Mouse (Mus musculus) CH12.LX (cell line): ENCODE measurements around the gene Frat2. TPM values are rescaled to one million over a fixed set of nuclear protein-coding genes. Genes with fewer than 3 reads are reported as not detected.

Source experiments
- DNase-seq: peaks from one replicate; pipeline ENCODE4 v3.0.0-alpha.2; 2013; ENCODE audit errors: extremely low read depth
- H3K27ac ChIP-seq: 2 replicates; pipeline ENCODE4 v1.5.1; 2012; ENCODE audit warnings: low read depth, mild to moderate bottlenecking, control low read depth, moderate library complexity; ENCODE audit not compliant: insufficient read depth
- H3K27me3 ChIP-seq: replicated peaks from 2 replicates; pipeline ENCODE3; 2012; ENCODE audit warnings: inconsistent platforms
- H3K36me3 ChIP-seq, 2 experiments: replicated peaks in 1 of 2; 2 replicates each; pipeline versions ENCODE3 to v1.6.1; 2012; ENCODE audit warnings: inconsistent platforms in 1 of 2, low read length in 1 of 2, mild to moderate bottlenecking in 1 of 2, mixed read lengths in 1 of 2, moderate library complexity in 1 of 2; ENCODE audit not compliant: control insufficient read depth in 1 of 2, insufficient read depth in 1 of 2
- H3K4me1 ChIP-seq, 2 experiments: 2 replicates each; pipeline ENCODE4 v1.6.1; 2012; ENCODE audit warnings: inconsistent platforms in 1 of 2, moderate library complexity in 1 of 2; ENCODE audit not compliant: insufficient read depth in 2 of 2, control insufficient read depth in 1 of 2
- H3K4me2 ChIP-seq: 2 replicates; pipeline ENCODE4 v1.6.1; 2012; ENCODE audit warnings: low read depth, mild to moderate bottlenecking, control low read depth; ENCODE audit not compliant: poor library complexity, insufficient read depth, severe bottlenecking
- H3K4me3 ChIP-seq, 3 experiments: fragments of 150-350 bp in 1 of 3; sonication (generic) in 1 of 3; replicated peaks in 1 of 3; 2 replicates each; pipeline versions ENCODE3 to v1.5.1; 2011 to 2012; ENCODE audit warnings: low read depth in 2 of 3, low read length in 2 of 3, mild to moderate bottlenecking in 2 of 3, moderate library complexity in 2 of 3, control low read depth in 1 of 3, improper control_type of control experiment in 1 of 3, inconsistent platforms in 1 of 3, mixed read lengths in 1 of 3; ENCODE audit not compliant: poor library complexity in 1 of 3
- H3K79me2 ChIP-seq: replicated peaks from 2 replicates; pipeline ENCODE4 v1.6.1; 2012; ENCODE audit warnings: mild to moderate bottlenecking, moderate library complexity; ENCODE audit not compliant: control insufficient read depth, poor library complexity, insufficient read depth, severe bottlenecking; ENCODE audit errors: extremely low read depth
- H3K9ac ChIP-seq: 2 replicates; pipeline ENCODE4 v1.6.1; 2012; ENCODE audit warnings: low read depth, mild to moderate bottlenecking, control low read depth, moderate library complexity; ENCODE audit not compliant: insufficient read depth
- H3K9me3 ChIP-seq: replicated peaks from 2 replicates; pipeline ENCODE3; 2012; ENCODE audit warnings: low read length, inconsistent platforms, mixed read lengths
- CHD2 ChIP-seq: IDR thresholded peaks from 2 replicates; pipeline ENCODE4 v1.6.1; 2011; ENCODE audit warnings: low read length, improper control_type of control experiment
- E2F4 ChIP-seq: IDR thresholded peaks from 2 replicates; pipeline ENCODE4 v1.6.1; 2011; ENCODE audit warnings: low read depth, low read length, improper control_type of control experiment; ENCODE audit not compliant: insufficient replicate concordance
- ELF1 ChIP-seq: IDR thresholded peaks from 2 replicates; pipeline ENCODE4 v1.6.1; 2014; ENCODE audit warnings: low read depth, mild to moderate bottlenecking, inconsistent platforms, low read length, improper control_type of control experiment
- GABPA ChIP-seq: IDR thresholded peaks from 2 replicates; pipeline ENCODE4 v1.6.1; 2012; ENCODE audit warnings: low read depth, low read length, improper control_type of control experiment, inconsistent platforms; ENCODE audit not compliant: insufficient replicate concordance
- KAT2A ChIP-seq: IDR thresholded peaks from 2 replicates; pipeline ENCODE4 v1.6.1; 2012; ENCODE audit warnings: low read length, improper control_type of control experiment, inconsistent platforms; ENCODE audit not compliant: insufficient replicate concordance
- MAFK ChIP-seq: IDR thresholded peaks from 2 replicates; pipeline ENCODE4 v1.6.1; 2011; ENCODE audit warnings: low read length, improper control_type of control experiment; ENCODE audit not compliant: insufficient replicate concordance
- MAX ChIP-seq: IDR thresholded peaks from 2 replicates; pipeline ENCODE4 v1.6.1; 2011; ENCODE audit warnings: low read length, improper control_type of control experiment
- MAZ ChIP-seq: IDR thresholded peaks from 2 replicates; pipeline ENCODE4 v1.6.1; 2012; ENCODE audit warnings: low read depth, mild to moderate bottlenecking, inconsistent platforms, low read length, improper control_type of control experiment, moderate library complexity
- MXI1 ChIP-seq: IDR thresholded peaks from 2 replicates; pipeline ENCODE4 v1.6.1; 2011; ENCODE audit warnings: mild to moderate bottlenecking, low read depth, low read length, improper control_type of control experiment
- MYC ChIP-seq: IDR thresholded peaks from 2 replicates; pipeline ENCODE4 v1.6.1; 2011; ENCODE audit warnings: low read depth, mild to moderate bottlenecking, improper control_type of control experiment, low read length
- NELFE ChIP-seq: IDR thresholded peaks from 2 replicates; pipeline ENCODE4 v1.6.1; 2011; ENCODE audit warnings: low read depth, low read length, improper control_type of control experiment
- POLR2A ChIP-seq: IDR thresholded peaks from 2 replicates; pipeline ENCODE4 v1.6.1; 2011; ENCODE audit warnings: low read depth, mild to moderate bottlenecking, improper control_type of control experiment, low read length
- SIN3A ChIP-seq: IDR thresholded peaks from 2 replicates; pipeline ENCODE4 v1.6.1; 2012; ENCODE audit warnings: low read length, improper control_type of control experiment, inconsistent platforms
- TCF12 ChIP-seq: IDR thresholded peaks from 2 replicates; pipeline ENCODE4 v1.6.1; 2014; ENCODE audit warnings: low read depth, mild to moderate bottlenecking, inconsistent platforms, low read length, improper control_type of control experiment
- USF1 ChIP-seq: IDR thresholded peaks from 2 replicates; pipeline ENCODE4 v1.6.1; 2014; ENCODE audit warnings: low read depth, mild to moderate bottlenecking, inconsistent platforms, low read length, improper control_type of control experiment
- USF2 ChIP-seq: conservative IDR thresholded peaks from 2 replicates; pipeline ENCODE4 v1.6.1; 2011; ENCODE audit warnings: low read depth, low read length, improper control_type of control experiment
- ZC3H11A ChIP-seq: IDR thresholded peaks from 2 replicates; pipeline ENCODE4 v1.6.1; 2012; ENCODE audit warnings: low read depth, mild to moderate bottlenecking, inconsistent platforms, low read length, improper control_type of control experiment
- ZKSCAN1 ChIP-seq: IDR thresholded peaks from 2 replicates; pipeline ENCODE4 v1.6.1; 2012; ENCODE audit warnings: low read depth, inconsistent platforms, low read length, improper control_type of control experiment, borderline replicate concordance
- dilution Hi-C: fragments of 300-500 bp; cut with MboI; formaldehyde crosslinking; loops from 2 replicates; pipeline ENCODE4 v1.14.3; 2020; ENCODE audit warnings: low sequenced_read_pairs; ENCODE audit not compliant: extremely low pct_unique_long_range_greater_than_20kb, extremely low pct_ligation_motif_present
- in situ Hi-C: fragments of 300-500 bp; cut with MboI; formaldehyde crosslinking; loops from 3 replicates; pipeline ENCODE4 v1.14.3; 2019; ENCODE audit warnings: low sequenced_read_pairs, low pct_ligation_motif_present, low pct_unique_long_range_greater_than_20kb, mixed read lengths
- polyA plus RNA-seq: library from polyadenylated mRNA; unstranded; fragments of >175 nt; gene quantifications from 2 replicates; pipeline ENCODE4 v1.2.1, GENCODE M21; 2012; ENCODE audit warnings: low read depth; ENCODE audit not compliant: insufficient read length
- total RNA-seq, 2 experiments: library from RNA; depleted of rRNA; stranded (reverse); fragments of 300-350 nt in 1 of 2; fragments of >200 nt in 1 of 2; gene quantifications; 2 replicates each; pipeline ENCODE4 v1.2.3; 2012 to 2014

The Frat2 gene
- total and polyA plus RNA-seq, 3 experiments: 0.55 to 1.3 (median 1.0) TPM

- H3K4me3 ChIP-seq: no peak overlapping the region
- no peaks in the 10 kb centered on the region for H3K79me2 ChIP-seq
- TF ChIP-seq GABPA (no peak), POLR2A (no peak), USF2 (no peak), MAFK (no peak), MXI1 (no peak), KAT2A (no peak), USF1 (no peak), SIN3A (no peak), ZKSCAN1 (no peak), E2F4 (no peak), TCF12 (no peak), CHD2 (no peak), NELFE (no peak), MAX (no peak), MYC (no peak)
- no peaks in the 10 kb centered on the region for H3K9me3 ChIP-seq
- H3K4me1 ChIP-seq: peaks cover 5% of the 10 kb centered on the region in 2 experiments; a peak in 1 of 4 replicates
- no peak overlapping the region for H3K9ac ChIP-seq
- no peak overlapping the region for H3K27ac ChIP-seq
- no peaks in the 10 kb centered on the region for H3K36me3 ChIP-seq
- no peak overlapping the region for H3K4me2 ChIP-seq
- dilution Hi-C loops: no loop called here
- no peak for DNase-seq
- peaks cover 61% of the 10 kb centered on the region for H3K27me3 ChIP-seq
- in situ Hi-C loops: no loop called here
Observed at GRCm38 (mm10) chr19:41836719-41837118, 11.2 kb downstream of the Frat2 start.

- H3K27ac ChIP-seq: no peak overlapping the region
- H3K4me1 ChIP-seq: peaks cover under 1 to 3% of the 10 kb centered on the region in 2 experiments; a peak in 1 of 4 replicates
Observed at GRCm38 (mm10) chr19:41835816-41836215, 12.1 kb downstream of the Frat2 start.

More at GRCm38 (mm10) chr19:41835816-41836215, 12.1 kb downstream of the Frat2 start:
- H3K27me3 ChIP-seq: peaks cover 70% of the 10 kb centered on the region
- no peaks in the 10 kb centered on the region for H3K36me3 ChIP-seq
- TF ChIP-seq MAZ (no peak), ZC3H11A (no peak), ELF1 (no peak)
- TF ChIP-seq, all 38 proteins: peak for 0
- no peak for DNase-seq
- peaks cover under 1% of the 10 kb centered on the region for H3K9me3 ChIP-seq
- no peak overlapping the region for H3K9ac ChIP-seq
- no peak overlapping the region for H3K4me3 ChIP-seq
- H3K79me2 ChIP-seq: no peaks in the 10 kb centered on the region
- H3K4me2 ChIP-seq: no peak overlapping the region
- in situ Hi-C loops (no loop called here), dilution Hi-C loops (no loop called here)
